Mouse (Mus musculus) testis, postnatal 10 days (tissue): ENCODE results near the gene Tmem213.

Experiments used
- DNase-seq: peaks from one replicate; pipeline ENCODE4 v3.0.0; 2021; ENCODE audit warnings: low spot score

Tmem213 gene

GRCm38 (mm10) chr6:38152305-38152704 is 43.2 kb downstream of the Tmem213 start:
- DNase-seq, result no peak

- no peak for DNase-seq
Measured at GRCm38 (mm10) chr6:38156204-38156603, 47.1 kb downstream of the Tmem213 start.

- no peak for DNase-seq
Measured at GRCm38 (mm10) chr6:38157925-38158324, 48.9 kb downstream of the Tmem213 start.

GRCm38 (mm10) chr6:38159576-38159975 is 50.5 kb downstream of the Tmem213 start:
- DNase-seq, result no peak

- DNase-seq, result peak; percentile 93
Measured at GRCm38 (mm10) chr6:38160102-38160501, 51.0 kb downstream of the Tmem213 start.

GRCm38 (mm10) chr6:38160556-38160955 is 51.5 kb downstream of the Tmem213 start:
- no peak for DNase-seq

GRCm38 (mm10) chr6:38162825-38163504 is 53.9 kb downstream of the Tmem213 start:
- no peak for DNase-seq

- no peak for DNase-seq
Measured at GRCm38 (mm10) chr6:38164705-38165104, 55.6 kb downstream of the Tmem213 start.

- no peak for DNase-seq
Measured at GRCm38 (mm10) chr6:38165385-38165784, 56.3 kb downstream of the Tmem213 start.
